Mouse (Mus musculus) ovary, postnatal 14 days (tissue): ENCODE data around the gene Esp24.
"Not testable (repeated sequence)": the region's sequence is repeated elsewhere in the genome, so short reads cannot be mapped to it uniquely, and the experiment has no call there.

Experiments
- DNase-seq: peaks from one replicate; pipeline ENCODE4 v3.0.0; 2022; ENCODE audit warnings: low spot score

Esp24 gene

GRCm38 (mm10) chr17:39036395-39036794 is at the start of gene Esp24:
Gene Esp24, plus strand, starts transcription at chr17:39036695.
- not testable (repeated sequence) for DNase-seq

- no peak for DNase-seq
Observed at GRCm38 (mm10) chr17:39009846-39010245, 26.6 kb upstream of the Esp24 start.

- DNase-seq = no peak
Observed at GRCm38 (mm10) chr17:39010675-39011638, 25.5 kb upstream of the Esp24 start.

- DNase-seq = no peak
Observed at GRCm38 (mm10) chr17:39017184-39017583, 19.3 kb upstream of the Esp24 start.

- no peak for DNase-seq
Observed at GRCm38 (mm10) chr17:39043241-39043640, 6.7 kb downstream of the Esp24 start, which contains the start of gene Gm21903. Gene Gm21903, minus strand, starts transcription at chr17:39043341.

GRCm38 (mm10) chr17:39063641-39064040 is 27.1 kb downstream of the Esp24 start:
- no peak for DNase-seq

GRCm38 (mm10) chr17:39076937-39077336 is 40.4 kb downstream of the Esp24 start, which contains the start of gene Esp23:
Gene Esp23, minus strand, starts transcription at chr17:39077037.
- no peak for DNase-seq
